Mouse (Mus musculus) myocyte (in vitro differentiated cells): ENCODE data around the gene Gm10382. TPM values are rescaled to one million over a fixed set of nuclear protein-coding genes. Genes with fewer than 3 reads are reported as not detected.
"Not testable (repeated sequence)": the region's sequence is repeated elsewhere in the genome, so short reads cannot be mapped to it uniquely, and the experiment has no call there.

Experiments used
- H3K27me3 ChIP-seq: one replicate; pipeline ENCODE4 v1.6.1; 2011; ENCODE audit not compliant: control insufficient read depth, insufficient read depth, insufficient read length
- H3K36me3 ChIP-seq: one replicate; pipeline ENCODE4 v1.6.1; 2011; ENCODE audit not compliant: control insufficient read depth, insufficient read depth
- H3K4me2 ChIP-seq: one replicate; pipeline ENCODE4 v1.6.1; 2011; ENCODE audit warnings: low read depth, control low read depth
- H3K4me3 ChIP-seq: one replicate; pipeline ENCODE4 v1.5.1; 2011; ENCODE audit warnings: mild to moderate bottlenecking, control low read depth, moderate library complexity
- H3K79me2 ChIP-seq: one replicate; pipeline ENCODE4 v1.6.1; 2011; ENCODE audit not compliant: control insufficient read depth, insufficient read depth
- H3ac ChIP-seq: one replicate; pipeline ENCODE4 v1.6.1; 2011; ENCODE audit not compliant: control insufficient read depth, insufficient read length
- CEBPB ChIP-seq: IDR thresholded peaks from 2 replicates; pipeline ENCODE4 v1.6.1; 2011; ENCODE audit warnings: mild to moderate bottlenecking, moderate library complexity; ENCODE audit not compliant: poor library complexity, insufficient read depth, severe bottlenecking
- E2F4 ChIP-seq: IDR thresholded peaks from one replicate; pipeline ENCODE4 v1.6.1; 2011; ENCODE audit warnings: mild to moderate bottlenecking, control low read depth, moderate library complexity; ENCODE audit not compliant: insufficient read depth
- MAX ChIP-seq: IDR thresholded peaks from one replicate; pipeline ENCODE4 v1.6.1; 2011; ENCODE audit warnings: low read depth, mild to moderate bottlenecking, control low read depth
- MYOD1 ChIP-seq, 3 experiments: IDR thresholded peaks; one replicate each; pipeline ENCODE4 v1.6.1; 2011; ENCODE audit warnings: control low read depth in 2 of 3, low read depth in 2 of 3, mild to moderate bottlenecking in 2 of 3, moderate library complexity in 1 of 3; ENCODE audit not compliant: insufficient read length in 2 of 3, control insufficient read depth in 1 of 3
- MYOG ChIP-seq, 3 experiments: IDR thresholded peaks; one replicate each; pipeline ENCODE4 v1.6.1; 2011; ENCODE audit warnings: control low read depth in 2 of 3, low read depth in 2 of 3, mild to moderate bottlenecking in 2 of 3; ENCODE audit not compliant: insufficient read length in 2 of 3, control insufficient read depth in 1 of 3, insufficient read depth in 1 of 3
- POLR2A ChIP-seq: IDR thresholded peaks from one replicate; pipeline ENCODE4 v1.6.1; 2011; ENCODE audit warnings: low read depth, mild to moderate bottlenecking, control low read depth, moderate library complexity; ENCODE audit not compliant: insufficient read length
- POLR2AphosphoS2 ChIP-seq: IDR thresholded peaks from one replicate; pipeline ENCODE4 v1.6.1; 2011; ENCODE audit warnings: low read depth, control low read depth; ENCODE audit not compliant: insufficient read length
- REST ChIP-seq: IDR thresholded peaks from one replicate; pipeline ENCODE4 v1.6.1; 2011; ENCODE audit warnings: mild to moderate bottlenecking, control low read depth, moderate library complexity; ENCODE audit not compliant: insufficient read depth, insufficient read length
- SRF ChIP-seq: IDR thresholded peaks from one replicate; pipeline ENCODE4 v1.6.1; 2011; ENCODE audit warnings: low read depth; ENCODE audit not compliant: control insufficient read depth, insufficient read length
- TCF12 ChIP-seq: IDR thresholded peaks from one replicate; pipeline ENCODE4 v1.6.1; 2011; ENCODE audit warnings: mild to moderate bottlenecking, control low read depth; ENCODE audit not compliant: poor library complexity, insufficient read depth, severe bottlenecking
- TCF3 ChIP-seq: IDR thresholded peaks from one replicate; pipeline ENCODE4 v1.6.1; 2011; ENCODE audit warnings: low read depth, control low read depth; ENCODE audit not compliant: insufficient read length
- USF1 ChIP-seq: IDR thresholded peaks from one replicate; pipeline ENCODE4 v1.6.1; 2011; ENCODE audit warnings: low read depth, mild to moderate bottlenecking, control low read depth, moderate library complexity
- polyA plus RNA-seq: library from polyadenylated mRNA; unstranded; fragments of >200 nt; fragmentation: generic; extraction: Trizol; gene quantifications from one replicate; pipeline ENCODE4 v1.2.1, GENCODE M21; 2012; ENCODE audit warnings: missing spikeins

Gm10382 gene
- polyA plus RNA-seq, 1 experiment: 1.9 TPM

GRCm38 (mm10) chr5:125390906-125391477, 1.9 kb downstream of the Gm10382 start:
- Histone ChIP-seq H3K4me3 (peak overlapping the region; percentile 100), H3ac (no peak overlapping the region), H3K79me2 (peaks cover 27% of the 10 kb centered on the region), H3K36me3 (peaks cover 11% of the 10 kb centered on the region), H3K4me2 (peak overlapping the region; percentile 97), H3K27me3 (no peaks in the 10 kb centered on the region)
- no peak for TF ChIP-seq TCF3
- TF ChIP-seq E2F4: no peak
- no peak for TF ChIP-seq MYOD1 (IDR thresholded peaks at IDR 0.05; ENCODE audit: control insufficient read depth in 1 of 3, insufficient read length in 2 of 3, low read depth in 2 of 3)
- TF ChIP-seq TCF12: no peak
- no peak for TF ChIP-seq SRF
- no peak for TF ChIP-seq REST
- TF ChIP-seq MAX: no peak
- no peak for TF ChIP-seq USF1
- no peak for TF ChIP-seq MYOG (IDR thresholded peaks at IDR 0.05; ENCODE audit: control insufficient read depth in 1 of 3, insufficient read depth in 1 of 3, insufficient read length in 2 of 3, low read depth in 2 of 3)
- TF ChIP-seq CEBPB: no peak
- no peak for TF ChIP-seq POLR2A
- no peak for TF ChIP-seq POLR2AphosphoS2

- Histone ChIP-seq H3K36me3 (peaks cover 10% of the 10 kb centered on the region), H3K27me3 (no peaks in the 10 kb centered on the region), H3K79me2 (peaks cover 26% of the 10 kb centered on the region), H3ac (no peak overlapping the region), H3K4me3 (peak overlapping the region; percentile 100), H3K4me2 (peak overlapping the region; percentile 97)
- TF ChIP-seq SRF: peak; percentile 97
- peak; percentile 7 for TF ChIP-seq MAX
- peak; percentile 65 for TF ChIP-seq USF1
- TF ChIP-seq POLR2AphosphoS2: no peak
- peak; percentile 2 for TF ChIP-seq TCF12
Observed at GRCm38 (mm10) chr5:125391609-125392008, 2.5 kb downstream of the Gm10382 start.

GRCm38 (mm10) chr5:125392176-125392575, 3.1 kb downstream of the Gm10382 start:
- Histone ChIP-seq H3K4me2 (peak overlapping the region; percentile 97), H3K79me2 (peaks cover 26% of the 10 kb centered on the region), H3K4me3 (peak overlapping the region; percentile 100)
- H3K36me3 ChIP-seq, H3ac ChIP-seq, H3K27me3 ChIP-seq: not testable (repeated sequence)

- Histone ChIP-seq H3K36me3 (peaks cover 10% of the 10 kb centered on the region), H3K27me3 (no peaks in the 10 kb centered on the region), H3K4me3 (peak overlapping the region; percentile 100), H3ac (no peak overlapping the region), H3K79me2 (peaks cover 26% of the 10 kb centered on the region), H3K4me2 (peak overlapping the region; percentile 97)
- TF ChIP-seq MYOD1 (IDR thresholded peaks at IDR 0.05; ENCODE audit: control insufficient read depth in 1 of 3, insufficient read length in 2 of 3, low read depth in 2 of 3): peak in 1 of 3 experiments; percentile 28
- TF ChIP-seq MYOG (IDR thresholded peaks at IDR 0.05; ENCODE audit: control insufficient read depth in 1 of 3, insufficient read depth in 1 of 3, insufficient read length in 2 of 3, low read depth in 2 of 3): peak in 1 of 3 experiments; percentile 51
- TF ChIP-seq USF1: no peak
Observed at GRCm38 (mm10) chr5:125392618-125392976, 3.5 kb downstream of the Gm10382 start.

DNA sequence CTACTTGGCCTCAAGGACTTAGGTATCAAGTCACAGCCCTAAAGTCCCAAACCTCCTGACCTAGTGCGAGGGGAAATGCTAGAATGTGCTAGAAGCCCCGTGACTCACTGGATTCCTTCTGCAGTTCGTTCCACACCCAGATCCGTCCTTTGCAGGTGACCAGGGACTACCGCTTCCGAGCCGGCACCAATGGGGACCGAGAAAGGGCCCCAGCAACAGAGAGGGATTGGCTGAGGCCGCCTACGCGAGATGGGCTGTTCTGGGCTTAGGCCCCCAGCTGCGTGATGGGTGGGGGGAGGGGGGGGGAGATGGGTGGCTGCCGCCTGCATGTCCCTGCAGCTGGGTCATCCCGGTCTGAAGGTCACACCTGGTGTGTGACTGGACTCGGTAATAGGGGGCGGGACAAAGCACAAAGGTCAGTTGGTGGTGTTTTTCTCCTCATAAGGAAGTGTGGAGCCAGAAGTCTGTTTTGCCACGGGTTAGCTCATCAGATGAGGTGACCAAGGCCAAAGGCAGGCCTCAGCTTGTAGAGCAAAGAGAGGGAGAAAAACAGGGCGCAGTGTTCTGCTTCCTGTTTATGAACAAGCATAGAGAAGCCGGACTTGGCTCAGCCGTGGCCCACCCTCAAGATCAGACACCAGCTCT, 4.0 kb downstream of the Gm10382 start:
- Histone ChIP-seq H3K79me2 (peaks cover 24% of the 10 kb centered on the region), H3K36me3 (peaks cover 8% of the 10 kb centered on the region), H3K4me2 (peak overlapping the region; percentile 97), H3K4me3 (peak overlapping the region; percentile 100), H3K27me3 (no peaks in the 10 kb centered on the region), H3ac (peak overlapping the region; percentile 18)
- peak; percentile 77 for TF ChIP-seq TCF3
- TF ChIP-seq REST: no peak
- no peak for TF ChIP-seq MAX
- TF ChIP-seq SRF: peak; percentile 96
- TF ChIP-seq POLR2A: peak; percentile 55
- TF ChIP-seq CEBPB: peak; percentile 46; the same call in 1 of the 2 replicates
- peak; percentile 68 for TF ChIP-seq USF1
- no peak for TF ChIP-seq E2F4
- TF ChIP-seq MYOD1 (IDR thresholded peaks at IDR 0.05; ENCODE audit: control insufficient read depth in 1 of 3, insufficient read length in 2 of 3, low read depth in 2 of 3): peak; percentile 71 to 98 (median 77)
- TF ChIP-seq TCF12: peak; percentile 32
- peak; percentile 76 for TF ChIP-seq POLR2AphosphoS2
- peak; percentile 44 to 72 (median 58) for TF ChIP-seq MYOG (IDR thresholded peaks at IDR 0.05; ENCODE audit: control insufficient read depth in 1 of 3, insufficient read depth in 1 of 3, insufficient read length in 2 of 3, low read depth in 2 of 3)
